Mouse (Mus musculus) ovary, postnatal 36 days (tissue): Measurements from ENCODE around the gene Olfr747.
"Not testable (repeated sequence)": the region's sequence is repeated elsewhere in the genome, so short reads cannot be mapped to it uniquely, and the experiment has no call there.

Source experiments
- DNase-seq: peaks from one replicate; pipeline ENCODE4 v3.0.0; 2022; ENCODE audit warnings: low spot score, mixed read lengths

Gene Olfr747

DNA sequence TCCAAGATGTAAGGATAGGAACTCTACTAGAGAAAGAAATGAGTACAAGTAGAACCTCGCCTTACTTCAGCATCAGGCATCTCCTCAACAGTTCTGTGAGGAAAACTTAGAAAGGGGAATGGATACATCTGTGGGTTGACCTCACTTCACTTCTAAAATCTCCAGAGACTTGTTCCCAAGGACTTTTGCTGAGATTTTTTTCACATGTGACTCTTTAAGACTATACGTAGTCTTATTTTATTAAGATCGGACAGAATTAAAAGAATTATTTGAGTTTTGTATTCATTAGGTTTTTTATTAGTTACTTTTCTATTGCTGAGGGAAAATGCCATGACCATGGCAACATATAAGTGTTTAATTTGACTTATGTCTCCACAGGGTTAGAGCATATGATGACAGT, at the start of gene Olfr747:
Gene Olfr747 (minus strand): TSS at position 101 of the 400 bp plus-strand sequence.
- DNase-seq: no peak

DNA sequence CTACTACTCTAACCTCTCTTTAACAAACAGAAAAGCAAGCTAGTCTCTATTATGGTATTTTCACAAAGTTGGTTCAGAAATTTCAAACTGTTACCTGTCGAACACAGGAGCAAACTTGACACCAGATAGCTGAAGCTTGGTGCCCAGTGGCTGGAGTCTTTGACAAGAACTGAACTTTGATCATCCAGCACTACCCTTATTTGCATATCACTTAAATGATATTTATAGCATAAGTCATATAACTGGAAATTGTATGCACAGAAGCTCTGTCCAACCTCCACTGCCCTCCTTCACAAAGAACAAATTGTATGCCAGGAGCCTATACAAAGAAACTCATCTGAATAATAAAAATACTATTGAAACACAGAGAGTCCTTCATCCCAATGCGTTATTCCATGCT, 48.6 kb upstream of the Olfr747 start:
- no peak for DNase-seq

DNA sequence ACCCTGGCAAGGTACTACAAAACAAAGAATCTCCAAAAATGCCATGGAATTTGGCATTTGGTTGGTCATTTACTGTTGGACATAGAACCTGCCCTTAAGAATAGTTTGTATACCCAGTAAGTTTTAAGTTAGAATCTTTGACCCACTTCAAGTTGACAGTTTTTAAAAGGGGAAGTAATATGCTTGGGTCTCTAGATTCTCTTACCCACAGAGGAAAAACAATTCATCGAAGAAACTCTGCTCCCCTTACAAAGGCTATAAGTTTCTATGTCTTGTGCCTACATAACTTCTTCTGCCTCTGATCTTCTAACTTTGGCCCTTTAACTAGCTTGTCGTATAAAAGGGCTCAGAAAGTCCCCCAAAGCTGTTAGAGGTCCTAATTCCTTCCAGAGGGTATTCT, 47.3 kb upstream of the Olfr747 start:
- DNase-seq: no peak

DNA sequence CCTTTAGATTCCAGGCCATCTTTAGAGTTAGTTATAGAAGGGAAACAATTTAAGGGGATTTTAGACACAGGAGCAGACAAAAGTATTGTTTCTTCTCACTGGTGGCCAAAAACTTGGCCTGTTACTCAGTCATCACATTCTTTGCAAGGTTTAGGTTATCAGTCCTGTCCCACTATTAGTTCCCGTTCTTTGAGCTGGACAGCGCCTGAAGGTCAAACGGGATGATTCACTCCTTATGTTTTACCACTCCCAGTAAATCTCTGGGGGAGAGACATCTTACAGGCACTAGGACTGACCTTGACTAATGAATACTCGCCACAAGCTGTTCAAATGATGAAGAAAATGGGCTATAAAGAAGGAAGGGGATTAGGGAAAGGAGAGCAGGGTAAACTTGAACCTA, 29.4 kb upstream of the Olfr747 start:
- DNase-seq: not testable (repeated sequence)

DNA sequence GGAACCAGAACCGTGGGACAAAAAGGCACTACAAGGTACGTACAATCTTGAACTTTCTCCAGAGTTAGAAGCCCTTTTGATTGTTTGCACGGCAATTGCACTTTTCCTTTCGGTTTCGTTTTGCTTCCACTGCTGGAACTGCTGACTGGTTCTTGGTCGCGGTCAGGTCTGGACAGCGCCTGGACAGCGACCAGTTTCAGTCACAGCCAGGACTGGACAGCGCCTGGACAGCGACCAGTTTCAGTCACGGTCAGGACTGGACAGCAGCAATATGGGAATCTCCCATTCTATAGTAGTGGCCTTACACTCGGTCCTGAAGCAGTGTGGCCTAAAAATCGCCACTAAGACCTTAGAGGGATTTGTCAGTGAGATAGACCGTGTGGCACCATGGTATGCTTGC, 26.9 kb upstream of the Olfr747 start:
- not testable (repeated sequence) for DNase-seq

DNA sequence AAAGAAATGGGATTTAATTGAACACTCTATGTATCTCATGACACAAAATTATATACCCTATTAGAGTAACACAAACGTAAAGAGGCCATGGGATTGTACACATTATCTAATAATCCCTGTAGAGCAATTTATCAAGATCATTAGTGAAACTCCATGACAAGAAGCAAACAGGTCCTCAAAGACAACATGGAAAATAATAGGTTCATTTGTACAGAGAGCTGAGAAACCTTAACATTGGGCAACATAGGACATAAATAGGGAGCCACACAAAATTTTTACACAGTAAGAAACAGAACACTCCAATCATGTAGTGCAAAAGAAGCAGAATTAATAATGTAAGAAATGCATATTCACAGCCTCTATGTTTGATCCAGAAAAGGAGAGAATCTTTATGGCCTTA, 14.1 kb upstream of the Olfr747 start, which contains the start of gene Olfr748:
Gene Olfr748 (plus strand): TSS at position 301 of the 400 bp plus-strand sequence.
- DNase-seq: no peak

DNA sequence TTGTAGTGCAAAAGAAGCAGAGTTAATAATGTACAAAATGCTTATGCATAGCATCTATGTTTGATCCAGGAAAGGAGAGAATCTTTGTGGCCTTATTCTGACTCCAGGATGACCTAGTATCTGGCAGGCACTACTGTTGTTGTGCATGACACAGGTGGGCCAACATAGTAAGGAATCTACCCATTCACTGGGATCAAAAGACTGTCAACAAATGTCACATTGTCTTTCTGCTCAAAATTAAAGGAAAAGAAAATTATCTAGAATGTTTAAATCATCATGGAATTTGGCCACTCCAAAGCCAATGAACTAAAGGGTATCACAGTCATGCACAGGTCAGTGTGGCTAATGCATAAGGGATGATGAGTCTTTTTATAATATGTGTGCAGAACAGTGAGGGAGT, 46.2 kb downstream of the Olfr747 start, which contains the start of gene Olfr746:
Gene Olfr746 (plus strand): TSS at position 301 of the 400 bp plus-strand sequence.
- no peak for DNase-seq

DNA sequence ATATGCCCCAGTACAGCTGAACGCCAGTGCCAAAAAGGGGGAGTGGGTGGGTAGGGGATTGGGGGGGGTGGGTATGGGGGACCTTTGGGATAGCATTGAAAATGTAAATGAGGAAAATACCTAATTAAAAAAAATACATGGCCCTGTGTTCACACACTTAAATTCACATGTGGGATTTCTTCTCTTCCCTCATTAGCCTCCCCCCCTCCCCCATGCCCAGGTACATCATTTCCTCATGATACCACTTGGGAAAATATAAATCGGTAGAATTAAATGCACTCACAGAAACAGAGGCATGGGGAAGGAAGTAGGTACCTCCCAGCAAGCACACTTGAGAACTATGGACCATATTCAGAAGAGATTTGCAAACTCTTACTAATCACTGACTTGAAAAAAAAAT, 53.9 kb downstream of the Olfr747 start, which contains the start of gene Olfr745:
Gene Olfr745 (plus strand): TSS at position 301 of the 400 bp plus-strand sequence.
- DNase-seq: no peak
